Mouse (Mus musculus) natural killer cell, adult 2 months (primary cell): ENCODE measurements around the gene Crocc.

Source experiments
- DNase-seq, 2 experiments: peaks; one replicate each; pipeline ENCODE4 v3.0.0; 2022; ENCODE audit warnings: low spot score in 2 of 2

The Crocc gene

DNA sequence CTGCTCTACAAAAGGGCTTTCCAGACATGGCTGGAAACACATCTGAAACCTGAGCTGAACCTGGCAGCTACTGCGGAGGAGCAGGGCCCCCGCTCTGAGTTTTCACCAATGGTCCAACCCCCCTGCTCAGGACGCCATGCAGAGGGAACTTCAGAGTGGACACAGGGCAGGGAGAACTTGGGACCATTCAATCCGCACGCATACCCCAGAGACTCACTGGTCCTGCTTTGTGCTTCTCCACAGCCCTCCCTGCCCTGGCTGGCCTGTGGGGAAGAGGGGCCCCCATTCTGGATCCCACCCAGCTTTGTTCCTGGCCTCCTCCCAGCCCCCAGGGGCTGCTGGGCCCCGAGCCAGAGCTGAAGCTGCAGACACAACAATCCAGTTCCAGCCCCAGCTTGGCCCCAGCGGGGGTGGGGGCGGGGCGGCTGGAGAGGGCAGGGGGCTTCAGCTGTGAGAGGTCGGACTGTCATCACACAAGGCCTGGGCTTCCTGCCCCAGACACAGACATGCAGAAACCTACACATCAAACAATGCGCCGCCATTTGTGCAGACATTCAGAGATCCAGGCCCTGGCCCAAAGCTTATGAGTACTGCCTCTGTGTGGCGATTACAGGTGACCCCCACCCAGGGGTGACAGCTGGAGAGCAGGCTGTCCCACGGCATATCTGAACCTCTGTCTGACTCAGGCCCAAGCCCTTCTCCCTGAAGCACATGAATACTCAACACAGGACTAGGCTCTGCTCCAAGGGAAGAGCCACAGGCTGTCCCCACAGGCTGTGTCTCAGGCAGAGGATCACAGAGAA lies 39.3 kb downstream of the Crocc start:
- DNase-seq, result no peak

DNA sequence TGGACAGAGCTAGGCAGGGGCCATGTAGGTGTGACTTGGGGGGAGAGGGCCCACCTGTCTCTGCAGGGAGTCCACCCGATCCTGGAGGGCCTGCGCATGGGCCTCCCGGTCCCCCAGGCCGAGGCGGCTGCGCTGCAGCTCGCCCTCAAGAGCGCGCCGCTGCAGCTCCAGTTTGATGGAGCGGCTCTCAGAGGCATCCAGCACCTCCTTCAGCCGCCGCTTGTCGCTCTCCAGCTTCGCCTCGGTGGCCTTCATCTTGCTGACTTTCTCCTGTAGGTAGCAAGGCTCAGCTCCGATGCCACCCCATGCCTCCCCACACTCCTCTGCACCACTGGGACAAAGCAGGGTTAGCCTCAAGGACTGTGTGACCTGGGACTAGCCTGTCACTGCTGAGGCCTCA lies 40.1 kb downstream of the Crocc start:
- no peak for DNase-seq

DNA sequence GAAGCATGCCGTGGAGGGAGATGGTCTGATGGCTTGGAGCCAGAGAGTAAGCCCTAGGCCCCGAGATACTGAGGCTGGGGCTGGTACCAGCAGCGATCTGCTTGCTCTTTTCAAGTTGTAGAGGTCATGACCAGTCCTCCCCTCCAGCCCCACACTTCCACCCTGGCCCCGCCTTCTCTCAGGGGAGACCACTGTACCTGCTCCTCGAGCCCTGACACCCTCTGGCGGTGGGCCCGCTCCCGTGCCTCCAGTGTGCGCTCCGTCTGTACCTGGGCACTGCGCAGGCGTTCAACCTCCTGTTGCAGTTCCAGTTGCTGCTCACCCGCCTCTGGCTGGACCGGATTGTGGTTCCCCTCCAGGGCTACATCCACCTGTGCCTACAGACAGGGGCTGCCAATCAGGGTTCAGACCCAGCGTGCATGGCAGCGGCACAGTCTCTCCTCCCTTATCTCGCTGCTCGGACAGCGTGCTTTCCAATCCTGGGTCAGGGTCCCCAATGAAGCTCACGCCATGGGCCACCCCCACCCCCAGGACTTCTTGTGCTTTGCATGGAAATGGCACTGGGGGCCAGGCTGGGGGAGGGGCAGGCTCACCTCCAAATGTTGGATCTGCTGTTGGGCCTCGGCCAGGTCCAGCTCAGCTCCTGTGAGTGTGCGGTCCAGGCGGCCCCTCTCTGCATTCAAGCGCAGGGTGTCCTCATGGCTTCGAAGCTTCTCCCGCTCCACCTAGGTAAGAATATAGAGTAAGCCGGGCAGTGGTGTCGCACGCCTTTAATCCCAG lies 42.5 kb downstream of the Crocc start:
- DNase-seq, result no peak

DNA sequence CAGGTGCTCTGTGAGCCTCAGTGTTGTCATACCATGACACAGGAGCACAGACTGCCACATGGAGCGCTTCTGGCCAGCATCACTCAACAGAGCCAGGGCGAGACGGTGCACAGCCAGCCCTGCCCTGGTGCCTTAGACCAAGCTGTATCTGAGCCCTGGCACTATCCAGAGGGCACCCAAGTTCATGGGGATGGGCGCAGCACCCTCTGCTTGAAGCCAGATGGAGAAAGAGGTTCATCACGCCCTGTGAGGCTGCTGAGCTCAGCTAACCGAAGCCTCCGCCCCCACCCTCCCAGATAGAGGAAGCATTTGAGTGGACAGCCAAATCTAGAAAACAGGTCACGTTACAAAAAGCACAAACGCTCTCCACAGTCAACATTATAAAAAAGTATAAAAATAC lies 44.0 kb downstream of the Crocc start:
- DNase-seq, result no peak

DNA sequence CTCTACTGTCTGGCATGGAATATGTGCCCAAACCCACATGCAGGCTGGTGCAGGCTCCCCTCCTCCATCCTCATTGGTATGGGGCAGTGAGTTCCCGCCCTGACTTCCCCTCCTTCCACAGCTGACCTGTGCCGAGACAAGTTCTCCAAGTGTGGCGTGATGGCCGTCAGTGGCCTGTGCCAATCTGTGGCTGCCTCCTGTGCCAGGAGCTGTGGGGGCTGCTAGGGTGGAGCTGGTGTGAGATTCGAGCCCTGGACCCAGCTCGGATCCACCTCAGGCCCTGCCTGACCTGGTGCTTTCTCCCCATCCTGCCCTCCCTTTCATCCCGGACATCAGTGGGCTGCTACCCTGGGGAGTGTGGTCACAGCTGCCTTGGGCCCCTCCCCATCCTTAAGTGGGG lies 45.0 kb downstream of the Crocc start:
- DNase-seq, result no peak

DNA sequence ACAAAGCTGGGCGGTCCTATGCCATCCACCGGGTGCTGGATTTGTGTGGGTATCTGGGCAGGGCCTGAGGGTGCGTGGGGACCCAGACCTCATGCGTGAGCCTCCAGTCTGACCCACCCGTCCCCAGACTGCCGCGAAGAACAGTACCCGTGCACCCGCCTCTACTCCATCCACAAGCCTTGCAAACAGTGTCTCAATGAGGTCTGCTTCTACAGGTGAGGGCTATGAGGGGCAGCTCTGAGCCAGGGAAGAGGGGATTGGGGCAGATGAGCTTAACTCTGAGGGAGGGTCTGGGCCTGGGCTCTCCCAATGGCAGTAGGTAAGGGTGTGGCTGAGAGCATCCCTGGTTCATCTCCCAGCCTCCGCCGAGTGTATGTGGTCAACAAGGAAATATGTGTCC lies 45.5 kb downstream of the Crocc start:
- DNase-seq, result no peak

DNA sequence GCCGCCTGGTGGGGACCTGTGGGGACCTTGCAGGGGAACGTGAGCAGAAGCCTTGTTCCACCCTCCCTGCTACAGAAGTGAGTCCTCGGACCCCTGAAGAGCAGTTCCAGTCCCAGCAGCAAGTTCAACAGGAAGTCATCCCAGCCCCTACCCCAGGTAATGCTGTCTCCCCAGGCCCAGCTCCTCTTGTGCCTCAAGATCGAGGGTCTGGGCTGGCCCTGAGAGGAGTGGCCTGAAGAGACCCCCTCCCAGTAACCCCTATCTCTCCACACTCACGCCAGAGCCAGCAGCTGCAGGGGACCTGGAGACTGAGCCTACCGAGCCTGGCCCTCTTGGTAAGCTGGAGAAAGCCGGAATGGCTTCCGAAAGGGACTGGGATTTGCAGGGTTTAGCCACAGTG lies 46.2 kb downstream of the Crocc start:
- no peak for DNase-seq

DNA sequence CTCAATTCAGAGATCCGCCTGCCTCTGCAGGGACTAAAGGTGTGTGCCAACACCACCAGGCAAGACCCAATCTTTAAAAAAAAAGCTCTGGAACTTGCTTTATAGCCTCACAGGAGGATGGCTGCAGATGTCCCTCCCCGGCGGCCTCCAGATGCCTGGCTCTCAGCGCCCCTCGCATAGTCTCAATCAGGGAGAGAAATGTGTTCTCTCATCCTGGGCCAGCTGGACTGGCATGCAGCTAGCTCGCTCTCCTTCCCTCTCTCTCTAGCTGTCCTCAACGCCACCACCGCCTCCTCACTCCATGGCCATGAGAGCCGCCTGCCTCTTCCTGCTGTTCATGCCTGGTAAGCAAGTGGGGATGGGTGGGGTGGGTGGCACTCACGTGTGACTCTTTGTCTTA lies 47.8 kb downstream of the Crocc start:
- DNase-seq, result no peak

DNA sequence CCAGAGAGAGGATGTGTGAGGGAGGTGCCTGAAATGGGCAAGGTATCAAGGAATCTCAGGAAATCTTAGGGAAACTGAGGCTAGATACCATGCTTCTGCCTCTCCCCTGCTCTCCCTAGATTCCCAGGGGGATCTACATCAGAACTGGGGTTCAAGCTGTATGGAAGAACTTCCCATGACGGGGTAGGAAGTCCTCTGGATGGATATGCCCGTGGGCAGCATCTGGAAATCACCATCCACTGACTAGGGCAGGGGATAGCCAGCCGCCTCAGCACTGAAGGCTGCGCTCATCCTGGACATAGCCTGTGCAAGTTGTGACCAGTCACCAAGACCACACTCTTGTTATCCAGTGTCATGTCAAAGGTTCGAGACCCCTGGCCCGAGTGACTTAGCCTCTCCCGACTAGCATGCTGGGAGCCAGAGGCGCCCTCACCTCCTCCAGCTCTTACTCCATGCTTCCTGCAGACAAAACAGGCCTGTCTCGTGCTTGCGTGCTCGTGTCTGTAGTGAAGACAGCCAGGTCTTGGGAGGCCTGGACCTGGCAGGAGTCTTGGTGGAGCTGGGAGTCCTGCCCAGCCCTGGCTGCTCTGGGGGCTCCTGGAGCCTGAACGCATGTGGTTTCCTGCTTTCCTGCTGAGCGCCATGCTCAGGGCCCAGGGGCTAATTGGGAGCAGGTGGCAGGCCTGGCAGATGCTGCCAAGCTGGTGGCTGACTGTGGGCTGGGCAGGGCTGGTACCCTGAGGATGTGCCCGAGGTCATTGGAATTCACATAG lies 48.6 kb downstream of the Crocc start:
- no peak for DNase-seq

DNA sequence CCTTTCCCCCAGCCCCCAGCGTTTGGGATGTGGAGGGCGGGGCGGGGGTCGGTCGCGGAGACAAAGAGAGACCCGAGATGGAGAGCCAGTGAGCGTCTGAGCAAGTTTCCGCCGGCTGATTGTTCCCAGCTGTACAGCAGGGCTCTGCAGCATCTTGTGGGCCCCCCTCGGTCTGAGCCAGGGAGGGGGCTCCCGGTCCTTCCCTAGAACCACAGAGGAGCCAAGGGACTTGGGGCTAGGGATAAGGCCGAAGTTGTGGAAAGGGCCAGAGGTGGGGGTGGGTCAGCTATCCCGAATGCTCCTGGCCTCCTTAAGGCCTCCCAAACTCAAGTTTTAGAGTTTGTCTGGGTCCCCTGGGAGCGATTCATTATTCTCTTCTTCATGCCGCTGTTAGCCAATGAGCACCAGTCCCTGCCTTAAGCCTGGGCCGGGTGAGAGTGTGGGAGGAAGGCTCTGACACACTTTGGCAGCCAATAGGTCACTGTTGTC lies 49.4 kb downstream of the Crocc start:
- no peak for DNase-seq

DNA sequence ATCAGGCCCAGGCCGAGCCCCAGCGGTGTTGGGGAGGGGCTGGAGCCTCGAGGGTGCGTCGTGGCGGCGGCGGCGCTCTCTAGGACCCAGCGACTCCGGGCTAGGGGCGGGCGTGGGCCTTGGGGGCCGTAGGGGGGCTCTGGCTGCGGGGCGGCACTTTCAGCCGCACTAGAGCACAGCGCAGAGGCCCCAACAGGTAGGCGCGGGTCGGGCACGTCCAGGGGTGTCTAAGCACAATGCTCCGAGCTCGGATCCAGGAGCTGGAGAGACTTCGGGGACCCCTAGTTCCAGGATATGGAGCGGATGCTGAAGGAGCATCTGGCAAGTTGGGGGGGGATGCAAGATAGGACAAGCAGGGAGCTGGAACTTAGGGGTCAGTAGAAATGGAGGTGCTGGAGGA lies 49.8 kb downstream of the Crocc start:
- no peak for DNase-seq

DNA sequence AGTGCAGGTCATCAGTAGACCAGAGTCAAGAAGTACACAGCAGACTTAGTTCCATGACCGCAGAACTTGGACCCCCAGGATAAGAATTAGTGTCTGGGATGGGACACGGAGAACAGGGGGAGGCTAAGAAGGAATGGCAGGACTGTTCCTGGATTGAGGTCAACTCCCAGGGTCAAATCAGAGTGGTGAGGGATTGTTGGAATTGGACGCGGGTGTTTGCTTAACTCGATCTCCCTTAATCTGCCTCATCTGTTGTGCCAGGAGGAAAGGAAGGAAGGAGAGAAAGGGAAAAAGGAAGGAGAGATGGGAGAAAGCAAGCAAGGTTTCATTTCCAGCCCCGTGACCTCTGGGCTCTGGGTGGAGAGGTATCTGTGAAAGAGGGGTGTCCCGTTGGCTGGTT lies 50.2 kb downstream of the Crocc start, which contains the start of gene Mfap2:
Mfap2 (plus strand) TSS at position 301 of the 400 bp plus-strand sequence.
- DNase-seq, result no peak

DNA sequence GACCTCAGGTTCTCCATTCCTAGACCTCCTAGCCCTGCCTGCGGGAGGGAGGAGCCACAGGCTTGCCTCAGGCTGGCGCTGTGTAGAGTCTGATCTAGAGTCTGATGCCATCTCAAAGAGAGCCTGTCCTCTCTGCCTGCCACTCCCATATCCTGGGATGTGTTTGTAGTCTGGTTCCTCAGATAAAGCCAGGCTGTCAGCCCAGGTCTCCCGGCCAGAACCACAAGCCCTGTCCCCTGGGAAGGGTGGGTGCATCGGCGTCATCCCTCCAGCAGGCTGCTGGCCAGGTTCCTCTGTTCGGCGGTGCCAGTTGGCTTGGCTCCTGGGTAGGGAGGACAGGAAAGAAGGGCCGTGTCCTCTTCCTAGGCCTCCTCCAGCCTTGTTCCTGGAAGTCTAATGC lies 52.3 kb downstream of the Crocc start:
- no peak for DNase-seq

DNA sequence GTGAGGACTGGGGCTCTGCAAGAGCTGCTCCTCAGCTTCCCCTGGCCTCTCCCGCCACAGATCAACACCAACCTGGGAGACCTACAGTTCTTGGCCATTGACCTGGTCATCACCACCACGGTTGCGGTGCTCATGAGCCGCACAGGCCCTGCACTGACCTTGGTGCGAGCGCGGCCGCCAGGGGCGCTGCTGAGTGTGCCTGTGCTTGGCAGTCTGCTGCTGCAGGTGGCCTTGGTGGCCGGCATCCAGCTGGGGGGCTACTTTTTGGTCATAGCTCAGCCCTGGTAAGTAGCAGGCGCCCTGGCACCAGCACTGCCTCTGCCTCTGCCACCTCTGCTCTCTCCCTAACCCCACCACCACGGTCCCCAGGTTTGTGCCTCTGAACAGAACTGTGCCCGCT lies 54.4 kb downstream of the Crocc start:
- no peak for DNase-seq

DNA sequence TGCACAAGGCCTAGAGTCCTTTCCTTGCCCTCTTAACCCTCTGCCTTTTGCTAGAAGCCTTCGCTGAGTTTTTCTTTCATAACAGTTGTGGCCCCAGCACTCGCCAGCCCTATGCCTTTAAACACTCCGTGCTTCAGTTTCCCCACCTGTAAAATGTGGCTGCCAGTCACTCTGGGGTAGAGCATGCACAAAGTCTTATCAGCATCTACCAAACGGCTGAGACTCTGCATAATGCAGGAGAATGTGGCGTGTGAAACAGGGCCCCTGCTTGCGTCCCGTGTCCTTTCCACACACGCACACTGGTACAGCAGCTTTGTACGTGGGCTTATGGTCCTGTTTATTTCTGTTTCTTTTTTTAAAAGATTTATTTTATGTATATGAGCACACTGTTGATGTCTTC lies 63.5 kb downstream of the Crocc start:
- no peak for DNase-seq

DNA sequence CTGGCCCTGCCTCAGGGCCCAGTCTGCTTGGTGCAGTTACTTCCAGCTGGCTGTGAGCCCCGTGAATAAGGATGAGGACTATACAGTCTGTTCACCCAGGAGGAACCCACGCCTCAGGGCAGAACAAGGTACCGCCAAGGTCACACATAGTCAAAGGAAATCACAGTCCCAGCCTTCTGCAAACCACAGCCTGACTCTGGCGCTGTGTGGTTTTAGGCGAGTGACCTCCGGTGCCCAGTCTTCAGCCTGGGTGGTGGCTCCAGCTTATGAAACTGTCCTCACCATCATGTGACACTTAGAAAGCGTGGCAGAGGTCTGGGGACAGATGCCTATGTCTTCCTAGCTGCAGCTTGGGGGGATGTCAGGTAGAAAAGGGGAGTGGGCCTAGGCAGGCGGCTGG lies 64.5 kb downstream of the Crocc start:
- peak; percentile 51 to 73 for DNase-seq

DNA sequence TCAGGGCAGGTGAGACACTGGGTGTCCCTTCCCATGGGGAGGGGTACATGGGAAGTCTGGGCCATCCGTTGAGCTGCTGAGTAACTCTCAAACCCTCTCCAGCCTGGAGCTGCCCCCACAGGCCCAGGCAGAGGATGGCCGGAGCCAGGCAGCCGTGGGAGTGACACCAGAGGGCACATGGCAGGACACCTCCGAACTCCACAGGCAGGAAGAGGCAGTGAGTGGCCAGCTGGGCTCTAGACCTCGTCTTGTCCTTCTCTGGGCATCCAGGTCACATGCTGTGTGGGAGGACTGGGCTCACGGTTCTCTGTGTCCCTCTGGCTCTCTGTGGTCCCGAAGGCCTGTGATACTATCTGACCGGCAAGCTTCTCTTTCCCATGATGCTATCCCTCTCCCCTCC lies 66.5 kb downstream of the Crocc start:
- DNase-seq, result no peak

DNA sequence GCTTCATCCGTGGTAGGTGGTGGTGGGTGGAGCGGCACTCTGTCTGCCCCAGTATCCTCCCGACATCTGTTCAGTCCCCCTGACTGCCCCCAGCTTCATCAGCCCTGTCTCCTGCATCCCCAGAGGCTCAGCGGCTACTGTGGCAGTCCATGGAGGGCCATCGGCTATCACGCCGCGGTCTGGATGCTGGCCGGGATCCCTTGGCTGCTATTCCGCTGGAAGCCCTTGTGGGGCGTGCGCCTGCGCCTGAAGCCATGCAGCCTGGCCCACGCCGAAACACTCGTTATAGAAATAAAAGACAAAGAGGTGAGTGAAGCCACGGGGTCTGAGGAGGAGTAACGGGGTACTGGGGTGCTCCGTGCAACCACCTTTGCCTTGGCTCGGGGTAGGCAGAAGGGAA lies 68.1 kb downstream of the Crocc start:
- no peak for DNase-seq

DNA sequence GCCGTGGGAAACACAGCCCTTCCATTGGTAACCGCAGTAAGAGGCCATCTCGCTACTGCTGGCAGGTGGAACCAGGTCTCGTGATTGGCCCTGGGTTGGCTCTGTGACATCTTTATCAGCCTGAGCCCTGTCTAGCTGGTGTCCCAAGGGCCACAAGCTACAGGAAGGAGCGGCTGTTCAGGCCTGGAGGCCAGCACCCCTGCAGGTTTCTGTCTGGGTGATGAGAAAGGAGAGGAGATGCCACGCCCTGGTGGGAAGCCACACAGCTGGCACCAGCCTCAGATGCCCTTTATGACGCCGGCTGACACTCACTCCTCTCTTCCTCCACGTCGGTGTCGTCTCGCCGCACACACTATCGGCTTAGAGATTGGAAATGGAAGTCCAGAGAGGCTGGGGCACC lies 70.9 kb downstream of the Crocc start:
- DNase-seq, result peak in 1 of 2 experiments; percentile 81

DNA sequence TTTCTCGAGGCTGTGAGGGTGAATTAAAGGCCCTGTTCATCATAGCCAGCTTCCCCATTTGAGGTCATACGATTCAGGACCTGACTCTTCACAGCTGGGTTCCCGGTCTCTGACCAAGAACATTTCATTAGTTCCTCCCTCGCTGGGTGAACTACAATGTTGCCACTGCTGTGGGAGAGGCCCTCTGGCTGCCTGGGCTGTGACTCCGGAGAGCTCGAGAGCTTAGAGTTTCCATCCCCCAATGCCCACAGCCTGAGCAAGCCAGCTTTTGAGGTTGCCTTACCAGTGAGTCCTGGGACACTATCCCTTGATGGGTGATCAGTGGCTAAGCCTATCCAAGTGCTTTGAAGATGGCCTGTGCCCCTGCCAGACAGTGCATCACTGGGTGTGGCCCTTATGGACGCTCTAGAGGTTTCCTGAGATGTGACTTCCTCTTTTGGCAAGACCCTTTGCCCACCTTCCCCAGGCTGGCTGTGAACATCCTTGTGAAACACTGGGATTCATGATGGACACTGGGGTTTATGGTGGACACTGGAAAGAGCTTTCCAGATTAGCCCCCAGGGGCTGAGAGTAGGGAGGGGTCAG lies 71.6 kb downstream of the Crocc start:
- DNase-seq, result peak in 1 of 2 experiments; percentile 74

DNA sequence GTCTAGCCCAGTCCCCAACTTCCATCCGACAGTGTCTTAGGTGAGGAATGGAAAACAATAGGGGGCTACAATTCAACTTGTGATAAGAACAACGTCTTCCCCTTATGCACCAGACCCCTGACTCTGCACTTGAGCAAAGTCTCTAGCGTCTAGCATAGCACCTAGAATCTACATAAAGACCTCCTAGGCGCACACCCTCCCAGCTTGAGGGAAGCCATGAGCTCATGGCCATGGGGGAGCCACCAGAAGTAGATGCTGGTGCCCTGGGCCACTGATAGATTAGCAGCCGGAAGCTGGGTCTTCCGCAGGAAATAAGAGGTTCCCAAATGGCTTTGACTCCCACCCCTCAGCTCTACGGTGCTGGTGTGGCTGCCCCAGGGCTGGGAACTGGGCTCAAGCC lies 72.9 kb downstream of the Crocc start:
- DNase-seq, result peak in 1 of 2 experiments; percentile 23
